Mouse (Mus musculus): ENCODE results near the gene Zranb1.

- no peak for TF ChIP-seq POLR2A (IDR thresholded peaks at IDR 0.05; ENCODE audit: insufficient read depth, low read depth, low read length)
- TF ChIP-seq CTCF (IDR thresholded peaks at IDR 0.05), result no peak
Measured at GRCm38 (mm10) chr7:133027930-133028329, 97.0 kb downstream of the Zranb1 start.

Measured in heart, adult 2 months (tissue).